Mouse (Mus musculus): ENCODE data around the gene Ifitm2. TPM values are rescaled to one million over a fixed set of nuclear protein-coding genes. Genes with fewer than 3 reads are reported as not detected.
A peak's percentile ranks its signal among the peaks of the same experiment; 100 is the strongest.

Gene Ifitm2
- polyA plus RNA-seq, 1 experiment from 2014 or later = 290 TPM

- 66% methylated on average over 3 of the region's 3 CpGs for WGBS
- no peak overlapping the region for H3K27ac ChIP-seq (ENCODE audit: low read depth, low read length)
- DNase-seq (ENCODE audit: low spot score) = no peak
- no peaks in the 10 kb centered on the region for H3K4me1 ChIP-seq (replicated peaks; ENCODE audit: control insufficient read depth, insufficient read depth, low read length)
- H3K4me3 ChIP-seq (ENCODE audit: low read depth, low read length) = no peak overlapping the region
- no peak for ATAC-seq (ENCODE audit: low FRiP score)
- H3K9me3 ChIP-seq (ENCODE audit: control insufficient read depth, low read length) = no peaks in the 10 kb centered on the region
- H3K36me3 ChIP-seq (ENCODE audit: control insufficient read depth, insufficient read depth, low read length) = no peaks in the 10 kb centered on the region
- no peaks in the 10 kb centered on the region for H3K27me3 ChIP-seq (ENCODE audit: control insufficient read depth, insufficient read depth, low read length)
- H3K9ac ChIP-seq (ENCODE audit: low read depth, low read length) = no peak overlapping the region
- H3K4me2 ChIP-seq (replicated peaks; ENCODE audit: low read depth, low read length) = no peak overlapping the region
Observed at GRCm38 (mm10) chr7:140912293-140912692, 43.5 kb downstream of the Ifitm2 start.

- DNase-seq (ENCODE audit: low spot score) (peak; percentile 86), ATAC-seq (ENCODE audit: low FRiP score) (peak; percentile 63)
- H3K4me1 ChIP-seq (replicated peaks; ENCODE audit: control insufficient read depth, insufficient read depth, low read length) = no peaks in the 10 kb centered on the region
- H3K9me3 ChIP-seq (ENCODE audit: control insufficient read depth, low read length) = no peaks in the 10 kb centered on the region
- peak overlapping the region; percentile 10; the same call in 1 of the 2 replicates for H3K4me3 ChIP-seq (ENCODE audit: low read depth, low read length)
- H3K27me3 ChIP-seq (ENCODE audit: control insufficient read depth, insufficient read depth, low read length) = no peaks in the 10 kb centered on the region
- 2% methylated on average over 19 of the region's 19 CpGs for WGBS
- peak overlapping the region; percentile 45 for H3K4me2 ChIP-seq (replicated peaks; ENCODE audit: low read depth, low read length)
- no peak overlapping the region for H3K9ac ChIP-seq (ENCODE audit: low read depth, low read length)
- no peaks in the 10 kb centered on the region for H3K36me3 ChIP-seq (ENCODE audit: control insufficient read depth, insufficient read depth, low read length)
- no peak overlapping the region for H3K27ac ChIP-seq (ENCODE audit: low read depth, low read length)
Observed at GRCm38 (mm10) chr7:140908634-140909107, 47.1 kb downstream of the Ifitm2 start.

- WGBS = 58% methylated on average over 7 of the region's 7 CpGs
- ATAC-seq (ENCODE audit: low FRiP score) = no peak
- no peaks in the 10 kb centered on the region for H3K4me1 ChIP-seq (replicated peaks; ENCODE audit: control insufficient read depth, insufficient read depth, low read length)
- DNase-seq (ENCODE audit: low spot score) = no peak
- H3K4me2 ChIP-seq (replicated peaks; ENCODE audit: low read depth, low read length) = no peak overlapping the region
- no peaks in the 10 kb centered on the region for H3K9me3 ChIP-seq (ENCODE audit: control insufficient read depth, low read length)
- no peak overlapping the region for H3K9ac ChIP-seq (ENCODE audit: low read depth, low read length)
- H3K27me3 ChIP-seq (ENCODE audit: control insufficient read depth, insufficient read depth, low read length) = no peaks in the 10 kb centered on the region
- no peak overlapping the region for H3K27ac ChIP-seq (ENCODE audit: low read depth, low read length)
- no peak overlapping the region for H3K4me3 ChIP-seq (ENCODE audit: low read depth, low read length)
- H3K36me3 ChIP-seq (ENCODE audit: control insufficient read depth, insufficient read depth, low read length) = no peaks in the 10 kb centered on the region
Observed at GRCm38 (mm10) chr7:140908181-140908580, 47.6 kb downstream of the Ifitm2 start.

GRCm38 (mm10) chr7:140907697-140908096, 48.1 kb downstream of the Ifitm2 start:
- Histone ChIP-seq H3K4me3 (ENCODE audit: low read depth, low read length) (no peak overlapping the region), H3K4me1 (replicated peaks; ENCODE audit: control insufficient read depth, insufficient read depth, low read length) (no peaks in the 10 kb centered on the region), H3K4me2 (replicated peaks; ENCODE audit: low read depth, low read length) (no peak overlapping the region), H3K27me3 (ENCODE audit: control insufficient read depth, insufficient read depth, low read length) (no peaks in the 10 kb centered on the region), H3K9me3 (ENCODE audit: control insufficient read depth, low read length) (no peaks in the 10 kb centered on the region), H3K36me3 (ENCODE audit: control insufficient read depth, insufficient read depth, low read length) (no peaks in the 10 kb centered on the region), H3K9ac (ENCODE audit: low read depth, low read length) (no peak overlapping the region), H3K27ac (ENCODE audit: low read depth, low read length) (no peak overlapping the region)
- WGBS = 87% methylated on average over 7 of the region's 7 CpGs
- DNase-seq (ENCODE audit: low spot score) (no peak), ATAC-seq (ENCODE audit: low FRiP score) (no peak)

GRCm38 (mm10) chr7:140907131-140907530, 48.7 kb downstream of the Ifitm2 start:
- Histone ChIP-seq H3K36me3 (ENCODE audit: control insufficient read depth, insufficient read depth, low read length) (no peaks in the 10 kb centered on the region), H3K9ac (ENCODE audit: low read depth, low read length) (no peak overlapping the region), H3K4me1 (replicated peaks; ENCODE audit: control insufficient read depth, insufficient read depth, low read length) (no peaks in the 10 kb centered on the region), H3K4me3 (ENCODE audit: low read depth, low read length) (no peak overlapping the region), H3K9me3 (ENCODE audit: control insufficient read depth, low read length) (no peaks in the 10 kb centered on the region), H3K27ac (ENCODE audit: low read depth, low read length) (no peak overlapping the region), H3K27me3 (ENCODE audit: control insufficient read depth, insufficient read depth, low read length) (no peaks in the 10 kb centered on the region), H3K4me2 (replicated peaks; ENCODE audit: low read depth, low read length) (no peak overlapping the region)
- DNase-seq (ENCODE audit: low spot score) (no peak), ATAC-seq (ENCODE audit: low FRiP score) (no peak)
- WGBS = 83% methylated on average over 13 of the region's 13 CpGs

GRCm38 (mm10) chr7:140905642-140906081, 50.1 kb downstream of the Ifitm2 start:
- H3K4me3 ChIP-seq (ENCODE audit: low read depth, low read length) = no peak overlapping the region
- H3K27ac ChIP-seq (ENCODE audit: low read depth, low read length) = no peak overlapping the region
- H3K9me3 ChIP-seq (ENCODE audit: control insufficient read depth, low read length) = no peaks in the 10 kb centered on the region
- H3K27me3 ChIP-seq (ENCODE audit: control insufficient read depth, insufficient read depth, low read length) = no peaks in the 10 kb centered on the region
- H3K36me3 ChIP-seq (ENCODE audit: control insufficient read depth, insufficient read depth, low read length) = no peaks in the 10 kb centered on the region
- H3K4me1 ChIP-seq (replicated peaks; ENCODE audit: control insufficient read depth, insufficient read depth, low read length) = no peaks in the 10 kb centered on the region
- 79% methylated on average over 2 of the region's 2 CpGs for WGBS
- H3K9ac ChIP-seq (ENCODE audit: low read depth, low read length) = no peak overlapping the region
- ATAC-seq (ENCODE audit: low FRiP score) = no peak
- H3K4me2 ChIP-seq (replicated peaks; ENCODE audit: low read depth, low read length) = no peak overlapping the region
- no peak for DNase-seq (ENCODE audit: low spot score)

Other genes starting within 250 kb of the Ifitm2 start
- not detected in 2 replicates for gene Cyp2e1, start 192.2 kb downstream of the Ifitm2 start, polyA plus RNA-seq (2014; fragmentation: Nextera tagmentation; extraction: Ambion mirVana)
- 0.45 TPM in 1 of 2 replicates, not detected in the other for gene Syce1, start 168.1 kb downstream of the Ifitm2 start, polyA plus RNA-seq (2014; fragmentation: Nextera tagmentation; extraction: Ambion mirVana)
- 6.4 and 8.1 TPM in 2 replicates for gene Zfp941, start 133.8 kb downstream of the Ifitm2 start, polyA plus RNA-seq (2014; fragmentation: Nextera tagmentation; extraction: Ambion mirVana)
- gene Urah, start 121.0 kb downstream of the Ifitm2 start, polyA plus RNA-seq (2014; fragmentation: Nextera tagmentation; extraction: Ambion mirVana) = 0.25 TPM in 1 of 2 replicates, not detected in the other
- not detected in 2 replicates for gene Scgb1c1, start 110.4 kb downstream of the Ifitm2 start, polyA plus RNA-seq (2014; fragmentation: Nextera tagmentation; extraction: Ambion mirVana)
- not detected in 2 replicates for gene Odf3, start 108.2 kb downstream of the Ifitm2 start, polyA plus RNA-seq (2014; fragmentation: Nextera tagmentation; extraction: Ambion mirVana)
- gene Gm45785, start 99.7 kb downstream of the Ifitm2 start, polyA plus RNA-seq (2014; fragmentation: Nextera tagmentation; extraction: Ambion mirVana) = not detected in 2 replicates
- 74.6 and 74.8 TPM in 2 replicates for gene Ric8a, start 99.0 kb downstream of the Ifitm2 start, polyA plus RNA-seq (2014; fragmentation: Nextera tagmentation; extraction: Ambion mirVana)
- 24.2 and 28.9 TPM in 2 replicates for gene Bet1l, start 98.4 kb downstream of the Ifitm2 start, polyA plus RNA-seq (2014; fragmentation: Nextera tagmentation; extraction: Ambion mirVana)
- 182 and 243 TPM in 2 replicates for gene Psmd13, start 74.0 kb downstream of the Ifitm2 start, polyA plus RNA-seq (2014; fragmentation: Nextera tagmentation; extraction: Ambion mirVana)
- gene Sirt3, start 73.7 kb downstream of the Ifitm2 start, polyA plus RNA-seq (2014; fragmentation: Nextera tagmentation; extraction: Ambion mirVana) = 21.6 and 23.3 TPM in 2 replicates
- 0.86 TPM in 1 of 2 replicates, not detected in the other for gene Cox8b, start 55.5 kb downstream of the Ifitm2 start, polyA plus RNA-seq (2014; fragmentation: Nextera tagmentation; extraction: Ambion mirVana)
- 0.06 and 0.17 TPM in 2 replicates for gene Nlrp6, start 35.1 kb downstream of the Ifitm2 start, polyA plus RNA-seq (2014; fragmentation: Nextera tagmentation; extraction: Ambion mirVana)
- 9.7 and 10.6 TPM in 2 replicates for gene Pgghg, start 14.6 kb downstream of the Ifitm2 start, polyA plus RNA-seq (2014; fragmentation: Nextera tagmentation; extraction: Ambion mirVana)
- 0.27 and 0.54 TPM in 2 replicates for gene Ifitm5, start 5.7 kb downstream of the Ifitm2 start, polyA plus RNA-seq (2014; fragmentation: Nextera tagmentation; extraction: Ambion mirVana)
- not detected in 2 replicates for gene Gm45717, start 50 bp downstream of the Ifitm2 start, polyA plus RNA-seq (2014; fragmentation: Nextera tagmentation; extraction: Ambion mirVana)
- 6.9 and 7.8 TPM in 2 replicates for gene Ifitm1, start 11.2 kb upstream of the Ifitm2 start, polyA plus RNA-seq (2014; fragmentation: Nextera tagmentation; extraction: Ambion mirVana)
- gene Ifitm3, start 54.8 kb upstream of the Ifitm2 start, polyA plus RNA-seq (2014; fragmentation: Nextera tagmentation; extraction: Ambion mirVana) = 18.6 and 20.6 TPM in 2 replicates
- gene Ifitm6, start 61.9 kb upstream of the Ifitm2 start, polyA plus RNA-seq (2014; fragmentation: Nextera tagmentation; extraction: Ambion mirVana) = 0.24 TPM in 1 of 2 replicates, not detected in the other
- gene Gm17387, start 73.1 kb upstream of the Ifitm2 start, polyA plus RNA-seq (2014; fragmentation: Nextera tagmentation; extraction: Ambion mirVana) = not detected in 2 replicates
- 15.1 and 18.1 TPM in 2 replicates for gene B4galnt4, start 105.1 kb upstream of the Ifitm2 start, polyA plus RNA-seq (2014; fragmentation: Nextera tagmentation; extraction: Ambion mirVana)
- 2.0 and 2.6 TPM in 2 replicates for gene Pkp3, start 122.2 kb upstream of the Ifitm2 start, polyA plus RNA-seq (2014; fragmentation: Nextera tagmentation; extraction: Ambion mirVana)
- gene Sigirr, start 144.6 kb upstream of the Ifitm2 start, polyA plus RNA-seq (2014; fragmentation: Nextera tagmentation; extraction: Ambion mirVana) = 1.0 and 2.1 TPM in 2 replicates
- gene Ano9, start 161.8 kb upstream of the Ifitm2 start, polyA plus RNA-seq (2014; fragmentation: Nextera tagmentation; extraction: Ambion mirVana) = 0.48 and 0.70 TPM in 2 replicates
- 65.2 and 73.5 TPM in 2 replicates for gene Ptdss2, start 166.4 kb upstream of the Ifitm2 start, polyA plus RNA-seq (2014; fragmentation: Nextera tagmentation; extraction: Ambion mirVana)
- gene Rnh1, start 216.9 kb upstream of the Ifitm2 start, polyA plus RNA-seq (2014; fragmentation: Nextera tagmentation; extraction: Ambion mirVana) = 59.6 and 64.4 TPM in 2 replicates
- gene Hras, start 238.0 kb upstream of the Ifitm2 start, polyA plus RNA-seq (2014; fragmentation: Nextera tagmentation; extraction: Ambion mirVana) = 98.0 and 99.6 TPM in 2 replicates
- gene Lrrc56, start 238.2 kb upstream of the Ifitm2 start, polyA plus RNA-seq (2014; fragmentation: Nextera tagmentation; extraction: Ambion mirVana) = 6.2 and 7.8 TPM in 2 replicates

Measured in hindbrain, embryonic 11.5 days (tissue).